In the genomic region with DNA sequence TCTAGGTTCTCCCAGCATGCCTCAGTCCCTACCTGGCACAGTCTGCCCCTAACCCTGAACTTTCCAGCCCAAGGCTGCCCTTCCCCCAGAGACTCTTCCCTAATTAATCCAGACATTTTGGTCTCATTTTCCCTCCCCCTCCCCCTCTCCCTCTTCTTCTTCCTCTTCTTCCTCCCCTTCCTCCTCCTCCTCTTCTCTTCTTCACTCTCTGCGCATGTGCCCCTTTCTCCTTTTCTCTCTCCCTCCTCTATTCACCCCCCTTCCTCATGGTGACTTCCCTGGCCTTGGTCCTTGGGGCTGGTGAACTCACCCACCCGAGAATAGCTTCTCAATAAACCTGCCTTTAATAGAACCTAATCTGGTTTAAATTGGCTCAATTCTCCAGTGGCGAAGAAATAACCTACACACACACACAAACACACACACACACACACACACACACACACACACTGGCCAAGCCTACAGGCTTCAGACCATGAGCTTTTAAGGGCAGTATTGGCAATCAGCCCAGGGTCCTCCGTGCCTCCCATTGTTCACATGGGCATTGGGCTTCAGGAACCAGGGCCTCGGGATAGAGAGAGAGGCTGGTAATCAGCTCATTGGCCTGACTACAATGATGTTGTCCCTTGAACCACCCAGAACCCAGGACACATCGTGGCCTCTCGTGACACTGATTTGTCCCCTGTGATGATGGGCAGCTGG, we compare ENCODE assay signal across 10 mouse cellular contexts.
A peak's percentile ranks its signal among the peaks of the same experiment; 100 is the strongest.
DNase-seq lines count a peak whose midpoint lies in the region; ATAC-seq lines count a peak whose summit lies in the region.
"Had no signal": no experiment of that assay in that cellular context is flagged by ENCODE, and none has a peak within 500 bp of the region (broad histone marks: within the 10 kb centered on the region; RNA-seq: fewer than 3 reads in every experiment).

No protein-coding gene starts in this region.

- no peaks in the 10 kb centered on the region for H3K36me3 ChIP-seq in liver, embryonic 13.5 days
- H3K36me3 ChIP-seq in liver, embryonic 11.5 days (ENCODE audit: control insufficient read depth, insufficient read depth, low read length) = no peaks in the 10 kb centered on the region
- H3K36me3 ChIP-seq in forebrain, embryonic 10.5 days (replicated peaks) = peaks cover 5% of the 10 kb centered on the region; the same call in 1 of the 2 replicates
- H3K36me3 ChIP-seq in hindbrain, embryonic 12.5 days = no peaks in the 10 kb centered on the region
- H3K36me3 ChIP-seq in midbrain, embryonic 12.5 days = no peaks in the 10 kb centered on the region

- H3K4me3 ChIP-seq in liver, embryonic 13.5 days (replicated peaks) = no peak overlapping the region
- H3K4me3 ChIP-seq in liver, embryonic 11.5 days (ENCODE audit: low read depth, low read length) = no peak overlapping the region
- no peak overlapping the region for H3K4me3 ChIP-seq in forebrain, embryonic 10.5 days
- no peak overlapping the region for H3K4me3 ChIP-seq in hindbrain, embryonic 12.5 days
- no peak overlapping the region for H3K4me3 ChIP-seq in midbrain, embryonic 12.5 days
- H3K4me3 ChIP-seq: gastrocnemius, adult 2 months had no signal

- peaks cover 70% of the 10 kb centered on the region for H3K4me1 ChIP-seq in liver, embryonic 13.5 days (replicated peaks)
- peaks cover 38% of the 10 kb centered on the region for H3K4me1 ChIP-seq in liver, embryonic 11.5 days (replicated peaks; ENCODE audit: control insufficient read depth, insufficient read depth, low read length)
- peaks cover 97% of the 10 kb centered on the region for H3K4me1 ChIP-seq in forebrain, embryonic 10.5 days
- peaks cover 81% of the 10 kb centered on the region for H3K4me1 ChIP-seq in hindbrain, embryonic 12.5 days
- H3K4me1 ChIP-seq in midbrain, embryonic 12.5 days = peaks cover 83% of the 10 kb centered on the region

- H3K27me3 ChIP-seq in liver, embryonic 13.5 days = peaks cover 6% of the 10 kb centered on the region
- no peaks in the 10 kb centered on the region for H3K27me3 ChIP-seq in liver, embryonic 11.5 days (replicated peaks; ENCODE audit: control insufficient read depth, insufficient read depth, low read length)
- H3K27me3 ChIP-seq in forebrain, embryonic 10.5 days (ENCODE audit: poor library complexity, severe bottlenecking) = peaks cover 86% of the 10 kb centered on the region
- H3K27me3 ChIP-seq in hindbrain, embryonic 12.5 days = no peaks in the 10 kb centered on the region
- peaks cover 22% of the 10 kb centered on the region for H3K27me3 ChIP-seq in midbrain, embryonic 12.5 days

- no peak overlapping the region for H3K9ac ChIP-seq in liver, embryonic 13.5 days
- no peak overlapping the region for H3K9ac ChIP-seq in liver, embryonic 11.5 days (ENCODE audit: low read depth, low read length)
- H3K9ac ChIP-seq in hindbrain, embryonic 12.5 days = no peak overlapping the region
- no peak overlapping the region for H3K9ac ChIP-seq in midbrain, embryonic 12.5 days (replicated peaks)

- peaks cover 4% of the 10 kb centered on the region; the same call in 1 of the 2 replicates for H3K9me3 ChIP-seq in liver, embryonic 13.5 days (replicated peaks)
- no peaks in the 10 kb centered on the region for H3K9me3 ChIP-seq in liver, embryonic 11.5 days (ENCODE audit: control insufficient read depth, low read length)
- peaks cover 5% of the 10 kb centered on the region; the same call in 1 of the 2 replicates for H3K9me3 ChIP-seq in forebrain, embryonic 10.5 days
- H3K9me3 ChIP-seq in hindbrain, embryonic 12.5 days (replicated peaks) = no peaks in the 10 kb centered on the region
- H3K9me3 ChIP-seq in midbrain, embryonic 12.5 days = no peaks in the 10 kb centered on the region

- DNase-seq in liver, embryonic 13.5 days = no peak
- DNase-seq in liver, embryonic 11.5 days (ENCODE audit: low spot score) = no peak
- DNase-seq in forebrain, embryonic 10.5 days (ENCODE audit: extremely low spot score, low spot score) = no peak
- no peak for DNase-seq in ovary, postnatal 10 days (ENCODE audit: low spot score)
- DNase-seq in T-cell, adult 2 months (ENCODE audit: low spot score) = no peak
- DNase-seq: gastrocnemius, adult 2 months; heart, postnatal 36 days; kidney, postnatal 36 days had no signal

- peak overlapping the region; percentile 30 for H3K4me2 ChIP-seq in liver, embryonic 13.5 days
- no peak overlapping the region for H3K4me2 ChIP-seq in liver, embryonic 11.5 days
- no peak overlapping the region for H3K4me2 ChIP-seq in hindbrain, embryonic 12.5 days (replicated peaks)
- no peak overlapping the region for H3K4me2 ChIP-seq in midbrain, embryonic 12.5 days (replicated peaks)

- ATAC-seq in liver, embryonic 13.5 days (ENCODE audit: low read depth) = no peak
- ATAC-seq in liver, embryonic 11.5 days (replicated peaks; ENCODE audit: low FRiP score) = no peak
- no peak for ATAC-seq in hindbrain, embryonic 12.5 days (ENCODE audit: low FRiP score)
- ATAC-seq in midbrain, embryonic 12.5 days (ENCODE audit: low FRiP score, low read depth) = no peak

- 65% methylated on average over 7 of the region's 7 CpGs for WGBS in liver, embryonic 13.5 days (ENCODE audit: insufficient replicate concordance)
- WGBS in liver, embryonic 11.5 days = 80% methylated on average over 7 of the region's 7 CpGs
- WGBS in forebrain, embryonic 10.5 days = 68% methylated on average over 7 of the region's 7 CpGs
- 62% methylated on average over 7 of the region's 7 CpGs for WGBS in hindbrain, embryonic 12.5 days
- WGBS in midbrain, embryonic 12.5 days = 60% methylated on average over 7 of the region's 7 CpGs

- H3K27ac ChIP-seq in liver, embryonic 13.5 days = no peak overlapping the region
- H3K27ac ChIP-seq in liver, embryonic 11.5 days (ENCODE audit: low read depth, low read length) = no peak overlapping the region
- H3K27ac ChIP-seq in forebrain, embryonic 10.5 days = peak overlapping the region; percentile 48
- H3K27ac ChIP-seq in hindbrain, embryonic 12.5 days = peak overlapping the region; percentile 78
- peak overlapping the region; percentile 74 for H3K27ac ChIP-seq in midbrain, embryonic 12.5 days (replicated peaks)
- H3K27ac ChIP-seq: gastrocnemius, adult 2 months had no signal

Comparison
In these comparisons a context has a peak if more than half of its experiments do, and no peak if none do; other contexts are left out.
1. H3K27ac ChIP-seq: peak in forebrain, embryonic 10.5 days (single experiment), hindbrain, embryonic 12.5 days (single experiment) and midbrain, embryonic 12.5 days (single experiment); none in liver, embryonic 13.5 days (single experiment) and liver, embryonic 11.5 days (single experiment).